Mouse (Mus musculus) CD4-positive, CD25-positive, alpha-beta regulatory T cell, adult 2 months (primary cell): Measurements from ENCODE around the gene Fthl17d.
"Not testable (repeated sequence)": the region's sequence is repeated elsewhere in the genome, so short reads cannot be mapped to it uniquely, and the experiment has no call there.

Source experiments
- DNase-seq: peaks from one replicate; pipeline ENCODE4 v3.0.0-alpha.2; 2012; ENCODE audit warnings: low read depth, low spot score

Gene Fthl17d

GRCm38 (mm10) chrX:8986655-8987054 lies at the start of gene Fthl17d:
Fthl17d (minus strand) TSS chrX:8986755.
- DNase-seq, result not testable (repeated sequence)

GRCm38 (mm10) chrX:9033193-9033592 lies 46.6 kb upstream of the Fthl17d start, which contains the start of gene Fthl17e:
Fthl17e (plus strand) TSS chrX:9033493.
- DNase-seq, result not testable (repeated sequence)

- DNase-seq, result no peak
Measured at GRCm38 (mm10) chrX:9019481-9019880, 32.9 kb upstream of the Fthl17d start.

- no peak for DNase-seq
Measured at GRCm38 (mm10) chrX:9016079-9016478, 29.5 kb upstream of the Fthl17d start.

GRCm38 (mm10) chrX:8976459-8976858 lies 10.1 kb downstream of the Fthl17d start, which contains the start of gene Fthl17c:
Fthl17c (minus strand) TSS chrX:8976559.
- not testable (repeated sequence) for DNase-seq

- DNase-seq, result peak; percentile 0
Measured at GRCm38 (mm10) chrX:8964618-8965017, 21.9 kb downstream of the Fthl17d start.

- not testable (repeated sequence) for DNase-seq
Measured at GRCm38 (mm10) chrX:8962875-8963274, 23.7 kb downstream of the Fthl17d start, which contains the start of gene Fthl17b. Fthl17b (minus strand) TSS chrX:8962975.

GRCm38 (mm10) chrX:8948130-8948805 lies 38.3 kb downstream of the Fthl17d start:
- DNase-seq, result peak; percentile 60

- DNase-seq, result no peak
Measured at GRCm38 (mm10) chrX:8944041-8944440, 42.5 kb downstream of the Fthl17d start.
